Mouse (Mus musculus): ENCODE measurements around the gene Ppil1. TPM values are rescaled to one million over a fixed set of nuclear protein-coding genes. Genes with fewer than 3 reads are reported as not detected.
"Not testable (repeated sequence)": the region's sequence is repeated elsewhere in the genome, so short reads cannot be mapped to it uniquely, and the experiment has no call there.

The Ppil1 gene
- polyA plus RNA-seq, 1 experiment from 2014 or later: 54.0 TPM

- in situ Hi-C loops (cut with MboI; ENCODE audit: low pct_unique_long_range_greater_than_20kb): loop anchor here (5.0 to 10.0 kb wide), 2 partner anchors 104 to 251 kb away; no protein-coding TSS in a partner anchor
- no peak for ATAC-seq
Measured at GRCm38 (mm10) chr17:29263417-29263816, 569 bp downstream of the Ppil1 start.

GRCm38 (mm10) chr17:29262259-29262649 lies 1.7 kb downstream of the Ppil1 start:
- in situ Hi-C loops (cut with MboI; ENCODE audit: low pct_unique_long_range_greater_than_20kb): loop anchor here (5.0 to 10.0 kb wide), 2 partner anchors 105 to 253 kb away; no protein-coding TSS in a partner anchor
- H3K27me3 ChIP-seq: no peaks in the 10 kb centered on the region
- CTCF ChIA-PET: interaction anchor here (2.5 to 2.8 kb wide), 2 partner anchors 10 to 109 kb away, joined by 8 to 12 read pairs; no protein-coding TSS in a partner anchor
- no peak for ATAC-seq
- no peak for DNase-seq (ENCODE audit: low read depth, low spot score)
- TF ChIP-seq CTCF (IDR thresholded peaks at IDR 0.05): peak; percentile 31
- POLR2A ChIA-PET: no interaction called here

More at GRCm38 (mm10) chr17:29263417-29263816, 569 bp downstream of the Ppil1 start:
- ChIA-PET CTCF (interaction anchor here (2.5 kb wide), 1 partner anchor 107 kb away, joined by 12 read pairs; no protein-coding TSS in a partner anchor), POLR2A (no interaction called here)
- H3K27me3 ChIP-seq: no peaks in the 10 kb centered on the region
- TF ChIP-seq CTCF (IDR thresholded peaks at IDR 0.05): no peak
- no peak for DNase-seq (ENCODE audit: low read depth, low spot score)

GRCm38 (mm10) chr17:29261603-29262258 lies 2.3 kb downstream of the Ppil1 start:
- no peaks in the 10 kb centered on the region for H3K27me3 ChIP-seq
- ChIA-PET CTCF (interaction anchor here (2.5 to 2.8 kb wide), 2 partner anchors 10 to 109 kb away, joined by 8 to 12 read pairs; no protein-coding TSS in a partner anchor), POLR2A (no interaction called here)
- ATAC-seq (no peak), DNase-seq (ENCODE audit: low read depth, low spot score) (no peak)
- no peak for TF ChIP-seq CTCF (IDR thresholded peaks at IDR 0.05)
- in situ Hi-C loops (cut with MboI; ENCODE audit: low pct_unique_long_range_greater_than_20kb): loop anchor here (5.0 to 10.0 kb wide), 2 partner anchors 106 to 253 kb away; no protein-coding TSS in a partner anchor

GRCm38 (mm10) chr17:29260501-29260900 lies 3.5 kb downstream of the Ppil1 start:
- no peak for DNase-seq (ENCODE audit: low read depth, low spot score)
- in situ Hi-C loops (cut with MboI; ENCODE audit: low pct_unique_long_range_greater_than_20kb): loop anchor here (5.0 to 10.0 kb wide), 2 partner anchors 107 to 254 kb away; no protein-coding TSS in a partner anchor
- ATAC-seq: no peak
- CTCF ChIA-PET: interaction anchor here (1.0 to 2.8 kb wide), 3 partner anchors 9 to 111 kb away, joined by 3 to 8 read pairs (median 5); no protein-coding TSS in a partner anchor
- H3K27me3 ChIP-seq: no peaks in the 10 kb centered on the region
- POLR2A ChIA-PET: no interaction called here
- no peak for TF ChIP-seq CTCF (IDR thresholded peaks at IDR 0.05)

DNA sequence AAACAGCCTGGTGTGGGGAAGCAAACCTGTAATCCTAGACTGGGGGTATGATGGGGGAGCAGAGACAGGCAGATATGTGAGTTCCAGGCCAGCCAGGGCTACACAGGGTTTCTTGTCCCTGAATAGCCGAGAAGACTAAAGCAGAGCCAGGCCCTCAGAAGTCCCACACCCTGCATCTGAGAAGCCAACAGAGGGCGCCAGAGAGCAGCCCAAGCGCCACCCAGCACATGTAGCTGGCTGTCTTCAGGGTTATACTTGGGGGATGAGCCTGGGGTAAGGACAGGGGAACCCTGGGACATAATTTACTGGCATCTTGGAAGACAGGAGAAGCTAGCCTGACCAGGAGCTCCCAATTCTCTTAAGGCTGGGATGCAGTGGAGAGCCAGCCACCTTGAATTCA lies 4.5 kb downstream of the Ppil1 start:
- POLR2A ChIA-PET: no interaction called here
- no peak for ATAC-seq
- no peaks in the 10 kb centered on the region for H3K27me3 ChIP-seq
- in situ Hi-C loops (cut with MboI; ENCODE audit: low pct_unique_long_range_greater_than_20kb): no loop called here
- CTCF ChIA-PET: interaction anchor here (0.7 to 2.8 kb wide), 6 partner anchors 8 to 112 kb away, joined by 3 to 8 read pairs (median 3); partner anchors contain the start of genes BC004004 and Mtch1
- no peak for DNase-seq (ENCODE audit: low read depth, low spot score)
- no peak for TF ChIP-seq CTCF (IDR thresholded peaks at IDR 0.05)

DNA sequence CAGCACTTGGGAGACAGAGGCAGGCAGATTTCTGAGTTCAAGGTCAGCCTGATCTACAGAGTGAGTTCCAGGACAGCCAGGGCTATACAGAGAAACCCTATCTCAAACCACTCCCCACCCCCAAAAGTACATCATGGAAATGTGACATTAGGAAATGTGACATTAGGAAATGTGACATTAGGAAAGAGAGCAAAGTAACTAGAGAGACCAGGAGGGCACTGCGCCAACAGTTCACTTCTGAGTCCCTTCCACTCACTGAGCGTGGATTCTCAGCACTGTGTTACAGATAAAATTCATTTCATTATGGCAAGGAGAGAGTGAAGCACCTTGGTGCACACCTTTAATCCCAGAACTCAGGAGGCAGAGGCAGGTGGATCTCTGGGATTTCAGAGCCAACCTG lies 5.1 kb downstream of the Ppil1 start:
- no peak for ATAC-seq

GRCm38 (mm10) chr17:29258025-29258558 lies 5.9 kb downstream of the Ppil1 start:
- POLR2A ChIA-PET: no interaction called here
- CTCF ChIA-PET: no interaction called here
- DNase-seq (ENCODE audit: low read depth, low spot score) (no peak), ATAC-seq (no peak)
- no peak for TF ChIP-seq CTCF (IDR thresholded peaks at IDR 0.05)
- H3K27me3 ChIP-seq: no peaks in the 10 kb centered on the region
- in situ Hi-C loops (cut with MboI; ENCODE audit: low pct_unique_long_range_greater_than_20kb): no loop called here

More for the DNA sequence above, 5.1 kb downstream of the Ppil1 start:
- no peak for TF ChIP-seq CTCF (IDR thresholded peaks at IDR 0.05)
- DNase-seq (ENCODE audit: low read depth, low spot score): no peak
- no peaks in the 10 kb centered on the region for H3K27me3 ChIP-seq
- in situ Hi-C loops (cut with MboI; ENCODE audit: low pct_unique_long_range_greater_than_20kb): no loop called here
- ChIA-PET POLR2A (no interaction called here), CTCF (no interaction called here)

GRCm38 (mm10) chr17:29257001-29257511 lies 6.9 kb downstream of the Ppil1 start:
- H3K27me3 ChIP-seq: no peaks in the 10 kb centered on the region
- ChIA-PET CTCF (interaction anchor here (1.2 kb wide), 1 partner anchor 11 kb away, joined by 7 read pairs; the partner anchor contains the start of gene BC004004), POLR2A (no interaction called here)
- no peak for DNase-seq (ENCODE audit: low read depth, low spot score)
- no peak for TF ChIP-seq CTCF (IDR thresholded peaks at IDR 0.05)
- in situ Hi-C loops (cut with MboI; ENCODE audit: low pct_unique_long_range_greater_than_20kb): no loop called here
- no peak for ATAC-seq

GRCm38 (mm10) chr17:29256507-29256906 lies 7.5 kb downstream of the Ppil1 start:
- CTCF ChIA-PET: interaction anchor here (0.7 to 2.5 kb wide), 3 partner anchors 10 to 115 kb away, joined by 3 to 7 read pairs (median 5); partner anchors contain the start of gene BC004004
- no peaks in the 10 kb centered on the region for H3K27me3 ChIP-seq
- DNase-seq (ENCODE audit: low read depth, low spot score) (no peak), ATAC-seq (no peak)
- POLR2A ChIA-PET: no interaction called here
- TF ChIP-seq CTCF (IDR thresholded peaks at IDR 0.05): no peak
- in situ Hi-C loops (cut with MboI; ENCODE audit: low pct_unique_long_range_greater_than_20kb): no loop called here

- POLR2A ChIA-PET; DNase-seq (ENCODE audit: low read depth, low spot score); in situ Hi-C loops (cut with MboI; ENCODE audit: low pct_unique_long_range_greater_than_20kb); ATAC-seq; H3K27me3 ChIP-seq: not testable (repeated sequence)
- CTCF ChIA-PET: interaction anchor here (2.5 kb wide), 1 partner anchor 116 kb away, joined by 5 read pairs; no protein-coding TSS in a partner anchor
Measured at GRCm38 (mm10) chr17:29254784-29255183, 9.2 kb downstream of the Ppil1 start.

- no peak for ATAC-seq
- CTCF ChIA-PET: no interaction called here
- in situ Hi-C loops (cut with MboI; ENCODE audit: low pct_unique_long_range_greater_than_20kb): no loop called here
- DNase-seq (ENCODE audit: low read depth, low spot score): no peak
- H3K27me3 ChIP-seq: no peaks in the 10 kb centered on the region
- POLR2A ChIA-PET: no interaction called here
- no peak for TF ChIP-seq CTCF (IDR thresholded peaks at IDR 0.05)
Measured at GRCm38 (mm10) chr17:29253684-29254083, 10.3 kb downstream of the Ppil1 start.

Data from Patski (cell line).